Mouse (Mus musculus) small intestine, adult 10 weeks (tissue): Measurements from ENCODE around the gene Ttf2. TPM values are rescaled to one million over a fixed set of nuclear protein-coding genes. Genes with fewer than 3 reads are reported as not detected.

ENCODE experiments used
- polyA plus RNA-seq: library from polyadenylated mRNA; stranded (reverse); fragments of 350-450 nt; fragmentation: Illumina TruSeq; extraction: RNeasy Lipid Tissue Mini Kit (QIAGEN cat#74804); gene quantifications from one replicate; pipeline ENCODE4 v1.2.3, GENCODE M21; 2014; ENCODE audit warnings: low replicate concordance

The Ttf2 gene
- polyA plus RNA-seq = 2.5 TPM

GRCm38 (mm10) chr3:100969176-100969917, at the start of gene Ttf2:
Ttf2 (minus strand) TSS chr3:100969663.

GRCm38 (mm10) chr3:100921825-100922505, 47.5 kb downstream of the Ttf2 start, which contains the start of gene Trim45:
Trim45 (plus strand) TSS chr3:100922202.

Other genes with a start within 250 kb of the Ttf2 start
- gene Vtcn1, start 144.2 kb downstream of the Ttf2 start, polyA plus RNA-seq = not detected
- gene Trim45, start 47.5 kb downstream of the Ttf2 start, polyA plus RNA-seq = not detected
- gene Cd101, start 59.9 kb upstream of the Ttf2 start, polyA plus RNA-seq = 1.3 TPM
- 26.6 TPM for gene Ptgfrn, start 140.6 kb upstream of the Ttf2 start, polyA plus RNA-seq